Mouse (Mus musculus) ES-Bruce4 (cell line): ENCODE results near the gene Cep72.

Experiments used
- CTCF ChIP-seq: IDR thresholded peaks from one replicate; pipeline ENCODE4 v1.8.1; 2011; ENCODE audit warnings: low read depth, low read length
- EP300 ChIP-seq: IDR thresholded peaks from 2 replicates; pipeline ENCODE4 v1.6.1; 2011; ENCODE audit warnings: low read depth, low read length; ENCODE audit not compliant: insufficient read depth
- POLR2A ChIP-seq: IDR thresholded peaks from one replicate; pipeline ENCODE4 v1.8.1; 2011; ENCODE audit warnings: low read length; ENCODE audit not compliant: insufficient read depth

- TF ChIP-seq CTCF (no peak), POLR2A (no peak), EP300 (no peak)
These were observed 52.1 kb downstream of the Cep72 start for GRCm38 (mm10) chr13:74009791-74010614.
